Mouse (Mus musculus) spleen, postnatal 10 days (tissue): ENCODE data around the gene Gm49353.

Experiments
- DNase-seq, 2 experiments: peaks; one replicate each; pipeline ENCODE4 v3.0.0; 2021 to 2022; ENCODE audit warnings: low spot score in 2 of 2

Gene Gm49353

GRCm38 (mm10) chr10:29198642-29199041 lies at the start of gene Gm49353:
Gene Gm49353, plus strand, starts transcription at chr10:29198954.
- DNase-seq = no peak

GRCm38 (mm10) chr10:29155304-29155703 lies 43.5 kb upstream of the Gm49353 start:
- DNase-seq = no peak

GRCm38 (mm10) chr10:29161664-29162063 lies 37.1 kb upstream of the Gm49353 start:
- DNase-seq = no peak

- no peak for DNase-seq
These were observed 25.0 kb upstream of the Gm49353 start for GRCm38 (mm10) chr10:29173778-29174177.

- DNase-seq = no peak
These were observed 23.1 kb upstream of the Gm49353 start for GRCm38 (mm10) chr10:29175656-29176055.

GRCm38 (mm10) chr10:29176881-29177280 lies 21.9 kb upstream of the Gm49353 start:
- DNase-seq = no peak

- DNase-seq = no peak
These were observed 20.8 kb upstream of the Gm49353 start for GRCm38 (mm10) chr10:29178003-29178402.

- no peak for DNase-seq
These were observed 18.5 kb upstream of the Gm49353 start for GRCm38 (mm10) chr10:29180210-29180609.

GRCm38 (mm10) chr10:29181046-29181445 lies 17.7 kb upstream of the Gm49353 start:
- no peak for DNase-seq

GRCm38 (mm10) chr10:29193769-29194168 lies 5.0 kb upstream of the Gm49353 start:
- DNase-seq = no peak

- DNase-seq = peak in 1 of 2 experiments; percentile 13
These were observed 1.9 kb upstream of the Gm49353 start for GRCm38 (mm10) chr10:29196811-29197210.

- DNase-seq = no peak
These were observed 1.1 kb downstream of the Gm49353 start for GRCm38 (mm10) chr10:29199835-29200234.

GRCm38 (mm10) chr10:29200609-29201008 lies 1.9 kb downstream of the Gm49353 start:
- DNase-seq = no peak

- no peak for DNase-seq
These were observed 8.0 kb downstream of the Gm49353 start for GRCm38 (mm10) chr10:29206730-29207129.

GRCm38 (mm10) chr10:29208735-29209134 lies 10.0 kb downstream of the Gm49353 start:
- no peak for DNase-seq

GRCm38 (mm10) chr10:29211453-29211852 lies 12.7 kb downstream of the Gm49353 start, which contains the start of gene 9330159F19Rik:
Gene 9330159F19Rik, plus strand, starts transcription at chr10:29211606.
- no peak for DNase-seq

GRCm38 (mm10) chr10:29213534-29214100 lies 14.9 kb downstream of the Gm49353 start:
- no peak for DNase-seq

- DNase-seq = no peak
These were observed 18.2 kb downstream of the Gm49353 start for GRCm38 (mm10) chr10:29216957-29217356.

- DNase-seq = no peak
These were observed 18.7 kb downstream of the Gm49353 start for GRCm38 (mm10) chr10:29217451-29217850.

GRCm38 (mm10) chr10:29225329-29225728 lies 26.6 kb downstream of the Gm49353 start:
- DNase-seq = no peak

GRCm38 (mm10) chr10:29231208-29231607 lies 32.5 kb downstream of the Gm49353 start:
- DNase-seq = no peak
